Mouse (Mus musculus): Measurements from ENCODE around the gene Aloxe3. TPM values are rescaled to one million over a fixed set of nuclear protein-coding genes. Genes with fewer than 3 reads are reported as not detected.

Gene Aloxe3
- polyA plus RNA-seq, 1 experiment from 2014 or later = 0.39 TPM

DNA sequence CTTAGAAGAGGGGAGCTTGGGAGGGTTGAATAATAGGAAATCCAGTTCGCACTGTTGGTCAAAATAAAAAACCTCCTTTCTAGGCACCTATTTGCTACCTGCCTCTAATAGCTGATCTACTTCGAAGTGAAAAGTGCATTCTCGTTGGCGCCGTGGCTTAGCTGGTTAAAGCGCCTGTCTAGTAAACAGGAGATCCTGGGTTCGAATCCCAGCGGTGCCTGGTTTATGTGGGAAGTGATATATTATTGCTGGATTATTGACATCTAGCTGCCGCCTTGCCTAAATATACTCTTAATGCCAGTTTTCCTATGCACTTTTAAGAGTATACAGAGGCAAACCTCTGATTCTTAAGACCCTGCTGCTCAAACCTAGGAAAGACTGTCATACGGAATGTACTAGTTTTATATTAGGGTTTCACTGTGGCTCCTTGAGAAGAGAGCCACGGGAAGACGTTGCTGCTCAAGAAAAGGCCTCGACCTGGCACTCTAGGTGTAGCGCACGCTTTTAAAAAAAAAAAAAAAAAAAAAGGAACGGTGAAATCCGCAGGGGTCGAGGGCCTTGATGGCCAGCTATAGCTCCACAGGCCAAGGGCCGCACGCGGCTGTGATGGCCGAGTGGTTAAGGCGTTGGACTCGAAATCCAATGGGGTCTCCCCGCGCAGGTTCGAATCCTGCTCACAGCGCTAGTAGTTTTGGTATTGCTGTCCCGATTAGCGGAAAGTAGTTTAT lies 15.2 kb upstream of the Aloxe3 start:
- Histone ChIP-seq H3K27me3 (ENCODE audit: control insufficient read depth, insufficient read depth, low read depth, low read length) (peaks cover 3% of the 10 kb centered on the region; the same call in 1 of the 2 replicates), H3K4me1 (ENCODE audit: control insufficient read depth, low read depth, low read length) (peaks cover 12% of the 10 kb centered on the region), H3K27ac (ENCODE audit: low read length) (peak overlapping the region; percentile 55), H3K9ac (ENCODE audit: low read depth, low read length) (peak overlapping the region; percentile 54), H3K36me3 (ENCODE audit: control insufficient read depth, insufficient read depth) (peaks cover 20% of the 10 kb centered on the region), H3K4me2 (ENCODE audit: low read depth, low read length) (peak overlapping the region; percentile 74), H3K9me3 (replicated peaks; ENCODE audit: control insufficient read depth, low read length) (no peaks in the 10 kb centered on the region), H3K4me3 (ENCODE audit: low read depth, low read length) (peak overlapping the region; percentile 58)
- under 1% methylated on average over 30 of the region's 30 CpGs for WGBS (ENCODE audit: insufficient replicate concordance)
- ATAC-seq (ENCODE audit: low read depth) = peak; percentile 73

DNA sequence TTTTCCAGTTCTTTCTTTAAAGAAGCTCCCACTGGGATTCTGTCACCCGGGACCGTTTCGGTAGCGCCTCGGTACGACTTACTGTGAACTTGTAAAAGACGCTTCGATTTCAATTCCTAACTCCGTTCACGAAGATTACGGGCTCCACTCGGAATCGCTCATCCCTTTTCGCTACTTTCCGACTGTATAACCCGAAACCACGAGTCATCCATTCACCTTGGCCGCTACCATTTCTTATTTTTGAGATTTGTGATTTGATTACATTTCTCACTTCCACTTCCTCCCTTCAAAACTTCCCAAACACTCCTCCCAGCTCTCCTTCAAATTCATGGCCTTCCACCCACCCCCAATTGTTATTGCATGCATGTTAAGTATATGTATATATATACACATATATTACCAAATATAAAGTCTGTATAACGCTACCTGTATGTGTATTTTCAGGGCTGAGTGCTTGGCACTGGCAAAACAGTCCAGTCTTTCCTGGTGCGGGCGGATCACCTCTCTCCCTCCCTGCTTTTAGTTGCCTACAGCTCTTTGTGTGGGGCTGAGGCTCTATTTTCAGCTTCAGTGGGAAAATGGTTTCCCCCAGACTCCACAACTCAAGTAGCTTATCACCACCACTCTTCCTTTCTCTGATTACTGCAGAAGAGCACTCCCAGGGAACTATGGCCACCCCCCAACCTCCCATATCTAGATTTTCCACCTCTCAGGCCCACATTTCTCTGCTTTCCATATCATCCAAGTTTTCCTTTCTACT lies 14.5 kb upstream of the Aloxe3 start:
- Histone ChIP-seq H3K36me3 (ENCODE audit: control insufficient read depth, insufficient read depth) (peaks cover 13% of the 10 kb centered on the region), H3K9ac (ENCODE audit: low read depth, low read length) (peak overlapping the region; percentile 54), H3K27me3 (ENCODE audit: control insufficient read depth, insufficient read depth, low read depth, low read length) (peaks cover 3% of the 10 kb centered on the region; the same call in 1 of the 2 replicates), H3K27ac (ENCODE audit: low read length) (no peak overlapping the region), H3K4me2 (ENCODE audit: low read depth, low read length) (peak overlapping the region; percentile 74), H3K4me1 (ENCODE audit: control insufficient read depth, low read depth, low read length) (peaks cover 12% of the 10 kb centered on the region), H3K4me3 (ENCODE audit: low read depth, low read length) (peak overlapping the region; percentile 58), H3K9me3 (replicated peaks; ENCODE audit: control insufficient read depth, low read length) (no peaks in the 10 kb centered on the region)
- no peak for ATAC-seq (ENCODE audit: low read depth)
- 4% methylated on average over 21 of the region's 21 CpGs for WGBS (ENCODE audit: insufficient replicate concordance)

DNA sequence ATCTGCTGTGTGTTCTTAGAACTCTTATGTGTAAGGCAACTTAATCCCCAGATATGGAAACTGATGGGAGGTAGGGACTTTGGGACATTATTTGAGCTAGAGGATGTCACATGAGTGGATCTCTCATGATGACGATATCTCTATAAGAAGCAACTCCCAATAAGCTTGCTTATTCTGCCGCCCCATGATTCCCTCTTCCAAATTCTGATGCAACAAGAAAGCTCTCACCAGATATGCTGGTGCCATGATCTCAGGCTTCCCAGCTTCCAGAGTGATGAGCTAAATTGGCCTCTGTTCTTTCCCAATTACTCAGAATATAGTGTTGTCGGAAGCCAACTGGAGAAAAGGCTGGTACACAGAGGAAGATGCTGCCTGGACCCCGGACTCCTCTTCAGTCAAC lies 13.8 kb upstream of the Aloxe3 start:
- no peak overlapping the region for H3K4me2 ChIP-seq (ENCODE audit: low read depth, low read length)
- H3K9me3 ChIP-seq (replicated peaks; ENCODE audit: control insufficient read depth, low read length) = no peaks in the 10 kb centered on the region
- WGBS (ENCODE audit: insufficient replicate concordance) = 53% methylated on average over 4 of the region's 4 CpGs
- H3K27ac ChIP-seq (ENCODE audit: low read length) = no peak overlapping the region
- peaks cover 12% of the 10 kb centered on the region for H3K4me1 ChIP-seq (ENCODE audit: control insufficient read depth, low read depth, low read length)
- H3K27me3 ChIP-seq (ENCODE audit: control insufficient read depth, insufficient read depth, low read depth, low read length) = peaks cover 3% of the 10 kb centered on the region; the same call in 1 of the 2 replicates
- ATAC-seq (ENCODE audit: low read depth) = no peak
- peaks cover 12% of the 10 kb centered on the region for H3K36me3 ChIP-seq (ENCODE audit: control insufficient read depth, insufficient read depth)
- no peak overlapping the region for H3K4me3 ChIP-seq (ENCODE audit: low read depth, low read length)
- no peak overlapping the region for H3K9ac ChIP-seq (ENCODE audit: low read depth, low read length)

DNA sequence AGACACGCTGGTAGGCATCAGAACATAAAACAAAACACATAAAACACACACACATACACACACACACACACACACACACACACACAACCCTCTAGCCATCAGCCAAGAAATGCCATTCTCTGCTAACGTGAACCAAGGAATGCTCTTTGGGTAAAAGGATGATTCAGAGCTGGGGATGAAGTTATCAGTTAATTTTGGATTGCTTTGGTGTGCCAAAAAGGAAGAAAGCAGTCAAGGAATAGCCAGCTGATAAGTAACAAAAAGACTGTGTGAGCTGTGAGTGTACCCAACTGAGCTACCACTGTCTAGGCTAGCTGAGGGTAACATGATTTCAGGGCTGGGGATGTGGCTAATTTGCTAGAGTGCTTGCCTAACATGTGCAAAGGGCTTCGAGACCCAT lies 11.7 kb upstream of the Aloxe3 start:
- H3K9ac ChIP-seq (ENCODE audit: low read depth, low read length) = no peak overlapping the region
- no peak overlapping the region for H3K27ac ChIP-seq (ENCODE audit: low read length)
- peaks cover 27% of the 10 kb centered on the region for H3K4me1 ChIP-seq (ENCODE audit: control insufficient read depth, low read depth, low read length)
- no peak for ATAC-seq (ENCODE audit: low read depth)
- peaks cover 4% of the 10 kb centered on the region for H3K27me3 ChIP-seq (ENCODE audit: control insufficient read depth, insufficient read depth, low read depth, low read length)
- H3K9me3 ChIP-seq (replicated peaks; ENCODE audit: control insufficient read depth, low read length) = no peaks in the 10 kb centered on the region
- H3K36me3 ChIP-seq (ENCODE audit: control insufficient read depth, insufficient read depth) = peaks cover 3% of the 10 kb centered on the region; the same call in 1 of the 2 replicates
- no peak overlapping the region for H3K4me3 ChIP-seq (ENCODE audit: low read depth, low read length)
- WGBS (ENCODE audit: insufficient replicate concordance) = 40% methylated on average over 3 of the region's 3 CpGs
- H3K4me2 ChIP-seq (ENCODE audit: low read depth, low read length) = no peak overlapping the region

DNA sequence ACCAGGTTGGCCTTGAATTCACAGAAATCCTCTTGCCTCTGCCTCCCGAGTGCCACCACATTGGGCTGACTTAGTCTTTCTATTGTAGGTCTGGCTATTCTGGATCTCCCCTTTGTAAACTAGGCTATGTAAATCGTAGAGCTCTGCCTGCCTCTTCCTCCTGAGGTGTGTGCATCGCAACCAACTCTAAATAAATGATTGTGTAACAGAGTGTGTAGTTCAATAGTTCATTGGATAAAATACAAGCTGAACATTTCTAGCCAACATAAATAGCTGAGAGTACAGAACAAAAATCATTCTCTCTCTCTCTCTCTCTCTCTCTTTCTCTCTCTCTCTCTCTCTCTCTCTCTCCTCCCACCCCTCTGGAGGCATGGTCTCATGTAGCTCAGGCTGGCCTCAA lies 11.1 kb upstream of the Aloxe3 start:
- H3K27me3 ChIP-seq (ENCODE audit: control insufficient read depth, insufficient read depth, low read depth, low read length) = peaks cover 10% of the 10 kb centered on the region
- 51% methylated on average over 3 of the region's 3 CpGs for WGBS (ENCODE audit: insufficient replicate concordance)
- no peak overlapping the region for H3K4me2 ChIP-seq (ENCODE audit: low read depth, low read length)
- no peak overlapping the region for H3K27ac ChIP-seq (ENCODE audit: low read length)
- H3K36me3 ChIP-seq (ENCODE audit: control insufficient read depth, insufficient read depth) = no peaks in the 10 kb centered on the region
- H3K9ac ChIP-seq (ENCODE audit: low read depth, low read length) = no peak overlapping the region
- H3K4me1 ChIP-seq (ENCODE audit: control insufficient read depth, low read depth, low read length) = peaks cover 33% of the 10 kb centered on the region
- H3K9me3 ChIP-seq (replicated peaks; ENCODE audit: control insufficient read depth, low read length) = no peaks in the 10 kb centered on the region
- H3K4me3 ChIP-seq (ENCODE audit: low read depth, low read length) = no peak overlapping the region
- no peak for ATAC-seq (ENCODE audit: low read depth)

DNA sequence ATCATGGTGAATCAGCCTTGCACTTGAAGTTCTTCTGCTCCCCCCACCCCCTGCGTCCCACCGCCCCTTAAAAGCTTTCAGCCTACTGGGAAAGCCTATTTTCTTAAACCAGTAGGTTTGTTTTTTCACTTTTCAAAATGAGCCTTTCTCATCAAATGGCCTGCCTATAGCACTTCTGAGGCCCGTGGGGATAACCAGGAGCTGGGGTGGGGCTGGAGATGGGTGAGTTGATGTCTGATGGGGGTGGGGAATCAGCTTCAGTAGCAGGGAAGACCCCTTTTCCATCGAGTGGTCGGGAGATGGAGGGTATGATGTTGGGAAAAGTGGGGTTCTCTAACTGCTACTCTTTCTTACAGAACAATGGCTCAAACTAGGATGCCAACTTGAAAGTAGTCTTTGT lies 8.9 kb upstream of the Aloxe3 start:
- no peak for ATAC-seq (ENCODE audit: low read depth)
- H3K4me3 ChIP-seq (ENCODE audit: low read depth, low read length) = no peak overlapping the region
- no peaks in the 10 kb centered on the region for H3K9me3 ChIP-seq (replicated peaks; ENCODE audit: control insufficient read depth, low read length)
- 50% methylated on average over 5 of the region's 5 CpGs for WGBS (ENCODE audit: insufficient replicate concordance)
- H3K9ac ChIP-seq (ENCODE audit: low read depth, low read length) = no peak overlapping the region
- H3K4me1 ChIP-seq (ENCODE audit: control insufficient read depth, low read depth, low read length) = peaks cover 42% of the 10 kb centered on the region
- H3K36me3 ChIP-seq (ENCODE audit: control insufficient read depth, insufficient read depth) = no peaks in the 10 kb centered on the region
- 0 out of 2 replicates have a peak overlapping the region, but pooled peaks have one; percentile 97 for H3K4me2 ChIP-seq (ENCODE audit: low read depth, low read length)
- H3K27ac ChIP-seq (ENCODE audit: low read length) = no peak overlapping the region
- peaks cover 32% of the 10 kb centered on the region for H3K27me3 ChIP-seq (ENCODE audit: control insufficient read depth, insufficient read depth, low read depth, low read length)

DNA sequence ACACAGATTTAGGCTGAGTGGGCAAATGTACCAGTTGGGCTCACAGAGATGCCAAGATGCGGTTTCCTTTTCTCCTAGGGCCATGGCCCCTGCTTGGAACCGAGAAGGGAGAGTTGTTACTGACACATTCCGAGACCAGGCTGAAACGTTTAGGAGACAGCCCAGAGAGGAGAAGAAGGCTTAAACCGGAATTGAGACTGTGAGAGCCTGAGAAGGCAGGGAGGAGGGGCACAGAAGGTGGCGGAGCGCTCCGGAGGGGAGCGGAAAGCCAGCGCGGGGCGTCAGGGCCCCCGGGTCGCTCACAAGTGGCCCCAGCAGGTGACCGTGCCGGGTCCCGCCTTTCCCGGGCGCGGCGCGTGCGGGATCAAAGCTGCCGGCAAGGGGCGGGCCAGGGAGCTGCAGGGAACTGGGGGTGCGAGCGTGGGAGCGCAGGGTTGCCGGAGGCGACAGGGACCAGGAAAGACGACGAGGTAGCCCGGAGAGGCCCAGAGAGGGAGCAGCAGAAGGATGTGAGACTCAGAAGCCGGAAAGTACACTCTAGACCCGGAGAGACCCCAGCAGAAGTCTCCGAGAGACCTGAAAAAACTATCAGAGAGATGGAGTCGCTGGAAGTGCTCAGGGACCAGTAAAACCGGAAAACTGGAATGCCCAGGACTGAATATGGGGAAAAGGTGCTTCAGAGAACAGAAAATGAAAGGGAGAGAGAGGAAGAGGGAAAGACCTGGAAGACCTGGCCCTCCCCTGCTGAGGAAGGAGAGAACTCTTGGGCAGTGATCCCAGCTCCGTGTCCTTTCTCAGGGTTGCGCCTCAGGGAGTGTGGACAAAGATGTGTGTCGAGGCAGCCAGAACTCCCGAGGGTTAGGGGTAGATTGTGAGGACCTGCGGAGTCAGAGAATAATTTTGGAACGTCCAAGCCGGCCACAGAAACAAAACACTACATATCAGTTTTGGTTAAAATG lies 7.7 kb upstream of the Aloxe3 start:
- under 1% methylated on average over 44 of the region's 45 CpGs for WGBS (ENCODE audit: insufficient replicate concordance)
- Histone ChIP-seq H3K4me3 (ENCODE audit: low read depth, low read length) (peak overlapping the region; percentile 73), H3K27ac (ENCODE audit: low read length) (peak overlapping the region; percentile 46), H3K9me3 (replicated peaks; ENCODE audit: control insufficient read depth, low read length) (no peaks in the 10 kb centered on the region), H3K9ac (ENCODE audit: low read depth, low read length) (peak overlapping the region; percentile 71), H3K27me3 (ENCODE audit: control insufficient read depth, insufficient read depth, low read depth, low read length) (peaks cover 43% of the 10 kb centered on the region), H3K4me2 (ENCODE audit: low read depth, low read length) (peak overlapping the region; percentile 97), H3K36me3 (ENCODE audit: control insufficient read depth, insufficient read depth) (no peaks in the 10 kb centered on the region), H3K4me1 (ENCODE audit: control insufficient read depth, low read depth, low read length) (peaks cover 53% of the 10 kb centered on the region)
- peak; percentile 30 for ATAC-seq (ENCODE audit: low read depth)

DNA sequence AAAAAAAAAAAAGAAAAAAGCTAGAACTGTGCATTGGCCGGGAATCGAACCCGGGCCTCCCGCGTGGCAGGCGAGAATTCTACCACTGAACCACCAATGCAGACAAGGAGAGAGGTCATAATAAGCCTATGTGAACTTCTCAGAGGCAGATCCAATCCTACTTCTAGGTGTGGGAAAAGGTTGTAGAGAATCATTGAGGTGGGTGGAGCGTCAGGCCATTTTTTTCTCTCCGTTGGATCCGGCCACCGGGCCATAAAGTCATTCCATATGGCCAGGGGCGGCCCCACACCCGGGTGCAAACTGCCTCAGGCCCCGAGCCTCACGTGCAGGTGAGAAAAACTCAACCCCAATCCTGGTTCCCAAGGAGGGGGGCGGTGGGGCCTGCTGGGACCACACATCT lies 6.9 kb upstream of the Aloxe3 start:
- no peaks in the 10 kb centered on the region for H3K9me3 ChIP-seq (replicated peaks; ENCODE audit: control insufficient read depth, low read length)
- 2% methylated on average over 15 of the region's 15 CpGs for WGBS (ENCODE audit: insufficient replicate concordance)
- peak overlapping the region; percentile 73 for H3K4me3 ChIP-seq (ENCODE audit: low read depth, low read length)
- ATAC-seq (ENCODE audit: low read depth) = peak; percentile 23; the same call in 1 of the 2 replicates
- peak overlapping the region; percentile 71 for H3K9ac ChIP-seq (ENCODE audit: low read depth, low read length)
- no peak overlapping the region for H3K27ac ChIP-seq (ENCODE audit: low read length)
- no peaks in the 10 kb centered on the region for H3K36me3 ChIP-seq (ENCODE audit: control insufficient read depth, insufficient read depth)
- H3K4me1 ChIP-seq (ENCODE audit: control insufficient read depth, low read depth, low read length) = peaks cover 55% of the 10 kb centered on the region
- peak overlapping the region; percentile 97 for H3K4me2 ChIP-seq (ENCODE audit: low read depth, low read length)
- H3K27me3 ChIP-seq (ENCODE audit: control insufficient read depth, insufficient read depth, low read depth, low read length) = peaks cover 43% of the 10 kb centered on the region
